Mouse (Mus musculus) heart, embryonic 11.5 days (tissue): ENCODE measurements around the gene Fam185a. TPM values are rescaled to one million over a fixed set of nuclear protein-coding genes. Genes with fewer than 3 reads are reported as not detected.

Source experiments
- ATAC-seq: fragments of 200-750 bp; cut with Nextera tagmentation; replicated peaks from 2 replicates; pipeline ENCODE4 v1.8.0; 2017; ENCODE audit warnings: moderate library complexity; ENCODE audit not compliant: insufficient number of reproducible peaks, low FRiP score, low TSS enrichment
- H3K27ac ChIP-seq: fragments of 300-500 bp; sonication (generic); 2 replicates; pipeline ENCODE4 v1.5.1; 2014; ENCODE audit warnings: mild to moderate bottlenecking, low read depth, low read length
- H3K27me3 ChIP-seq: fragments of 300-500 bp; sonication (generic); 2 replicates; pipeline ENCODE4 v1.6.1; 2014; ENCODE audit warnings: mild to moderate bottlenecking, low read length, mixed read lengths; ENCODE audit not compliant: control insufficient read depth, insufficient read depth
- H3K36me3 ChIP-seq: fragments of 300-500 bp; sonication (generic); 2 replicates; pipeline ENCODE4 v1.6.1; 2014; ENCODE audit warnings: mild to moderate bottlenecking, low read length, moderate library complexity, mixed read lengths; ENCODE audit not compliant: control insufficient read depth, insufficient read depth
- H3K4me1 ChIP-seq: fragments of 300-500 bp; sonication (generic); 2 replicates; pipeline ENCODE4 v1.6.1; 2014; ENCODE audit warnings: low read length; ENCODE audit not compliant: control insufficient read depth, insufficient read depth
- H3K4me2 ChIP-seq: fragments of 300-500 bp; sonication (generic); 2 replicates; pipeline ENCODE4 v1.6.1; 2014; ENCODE audit warnings: mild to moderate bottlenecking, moderate library complexity
- H3K4me3 ChIP-seq: fragments of 300-500 bp; sonication (generic); 2 replicates; pipeline ENCODE4 v1.5.1; 2014; ENCODE audit warnings: low read depth, low read length
- H3K9ac ChIP-seq: fragments of 300-500 bp; sonication (generic); 2 replicates; pipeline ENCODE4 v1.6.1; 2014; ENCODE audit warnings: mild to moderate bottlenecking, low read depth, low read length, moderate library complexity
- H3K9me3 ChIP-seq: fragments of 300-500 bp; sonication (generic); replicated peaks from 2 replicates; pipeline ENCODE4 v1.6.1; 2016; ENCODE audit warnings: low read length; ENCODE audit not compliant: control insufficient read depth
- WGBS: fragments of 180-500 bp; shearing (Covaris S2); extraction: QIAGEN DNeasy Blood & Tissue Kit; methylation state at CpG from one replicate; pipeline ENCODE4 v1.1.7; 2014; ENCODE audit not compliant: insufficient replicate concordance; 5-methylcytosine and 5-hydroxymethylcytosine counted together
- polyA plus RNA-seq: library from polyadenylated mRNA; unstranded; fragments of >200 nt; fragmentation: Nextera tagmentation; extraction: Ambion mirVana; gene quantifications from 2 replicates; pipeline ENCODE4 v1.2.1, GENCODE M21; 2014

Fam185a gene
- polyA plus RNA-seq, 1 experiment from 2014 or later: 8.0 TPM

GRCm38 (mm10) chr5:21528068-21528842, 103.5 kb downstream of the Fam185a start:
- H3K27me3 ChIP-seq: no peaks in the 10 kb centered on the region
- H3K27ac ChIP-seq: no peak overlapping the region
- ATAC-seq: no peak
- 70% methylated on average over 15 of the region's 15 CpGs for WGBS
- no peaks in the 10 kb centered on the region for H3K9me3 ChIP-seq
- H3K4me3 ChIP-seq: no peak overlapping the region
- no peaks in the 10 kb centered on the region for H3K36me3 ChIP-seq
- H3K9ac ChIP-seq: no peak overlapping the region
- no peak overlapping the region for H3K4me2 ChIP-seq
- no peaks in the 10 kb centered on the region for H3K4me1 ChIP-seq

- no peaks in the 10 kb centered on the region for H3K36me3 ChIP-seq
- H3K4me3 ChIP-seq: no peak overlapping the region
- H3K4me1 ChIP-seq: no peaks in the 10 kb centered on the region
- 86% methylated on average over 8 of the region's 8 CpGs for WGBS
- H3K4me2 ChIP-seq: no peak overlapping the region
- no peak for ATAC-seq
- no peaks in the 10 kb centered on the region for H3K9me3 ChIP-seq
- H3K9ac ChIP-seq: no peak overlapping the region
- H3K27me3 ChIP-seq: no peaks in the 10 kb centered on the region
- H3K27ac ChIP-seq: no peak overlapping the region
Observed at GRCm38 (mm10) chr5:21529110-21529720, 104.5 kb downstream of the Fam185a start.

Other genes starting within 250 kb of the Fam185a start
- 0.39 and 1.4 TPM in 2 replicates for gene Gsap, start 238.7 kb upstream of the Fam185a start, polyA plus RNA-seq
- 19.9 and 31.3 TPM in 2 replicates for gene Fgl2, start 52.3 kb upstream of the Fam185a start, polyA plus RNA-seq
- gene Ccdc146, start 281 bp upstream of the Fam185a start, polyA plus RNA-seq: 2.2 TPM in 2 replicates
- 5.0 and 5.1 TPM in 2 replicates for gene Lrrc17, start 118.6 kb downstream of the Fam185a start, polyA plus RNA-seq
- 0.06 and 0.20 TPM in 2 replicates for gene Fbxl13, start 220.7 kb downstream of the Fam185a start, polyA plus RNA-seq
- 26.1 and 30.3 TPM in 2 replicates for gene Armc10, start 220.9 kb downstream of the Fam185a start, polyA plus RNA-seq